Mouse (Mus musculus) urinary bladder, postnatal 14 days (tissue): Measurements from ENCODE around the gene Dlgap4.
A peak's percentile ranks its signal among the peaks of the same experiment; 100 is the strongest.

Source experiments
- DNase-seq: peaks from one replicate; pipeline ENCODE4 v3.0.0; 2021; ENCODE audit warnings: low spot score

Gene Dlgap4

GRCm38 (mm10) chr2:156741998-156742397 lies 128.5 kb downstream of the Dlgap4 start:
- DNase-seq = no peak

GRCm38 (mm10) chr2:156743248-156743647 lies 129.7 kb downstream of the Dlgap4 start:
- DNase-seq = no peak

- DNase-seq = no peak
Measured at GRCm38 (mm10) chr2:156744414-156744813, 130.9 kb downstream of the Dlgap4 start.

GRCm38 (mm10) chr2:156747315-156747714 lies 133.8 kb downstream of the Dlgap4 start:
- no peak for DNase-seq

- DNase-seq = no peak
Measured at GRCm38 (mm10) chr2:156749687-156750086, 136.2 kb downstream of the Dlgap4 start.

- no peak for DNase-seq
Measured at GRCm38 (mm10) chr2:156756937-156757336, 143.4 kb downstream of the Dlgap4 start.

GRCm38 (mm10) chr2:156760843-156761505 lies 147.5 kb downstream of the Dlgap4 start:
- DNase-seq = no peak

- no peak for DNase-seq
Measured at GRCm38 (mm10) chr2:156761521-156762278, 148.2 kb downstream of the Dlgap4 start.

GRCm38 (mm10) chr2:156762499-156762898 lies 149.0 kb downstream of the Dlgap4 start:
- no peak for DNase-seq

- DNase-seq = peak; percentile 51
Measured at GRCm38 (mm10) chr2:156763101-156763500, 149.6 kb downstream of the Dlgap4 start.

GRCm38 (mm10) chr2:156764022-156764421 lies 150.5 kb downstream of the Dlgap4 start:
- no peak for DNase-seq

- DNase-seq = no peak
Measured at GRCm38 (mm10) chr2:156764747-156765146, 151.2 kb downstream of the Dlgap4 start.

- DNase-seq = no peak
Measured at GRCm38 (mm10) chr2:156765593-156765992, 152.1 kb downstream of the Dlgap4 start.

- DNase-seq = no peak
Measured at GRCm38 (mm10) chr2:156766227-156767019, 152.9 kb downstream of the Dlgap4 start.

GRCm38 (mm10) chr2:156767108-156767507 lies 153.6 kb downstream of the Dlgap4 start:
- no peak for DNase-seq

GRCm38 (mm10) chr2:156769274-156769673 lies 155.8 kb downstream of the Dlgap4 start:
- DNase-seq = no peak

- no peak for DNase-seq
Measured at GRCm38 (mm10) chr2:156773470-156773869, 160.0 kb downstream of the Dlgap4 start.

GRCm38 (mm10) chr2:156774035-156774737 lies 160.7 kb downstream of the Dlgap4 start:
- DNase-seq = no peak

GRCm38 (mm10) chr2:156774738-156775454 lies 161.4 kb downstream of the Dlgap4 start, which contains the start of gene Myl9:
TSS of gene Myl9 (plus strand) at chr2:156775420.
- DNase-seq = peak; percentile 57

- no peak for DNase-seq
Measured at GRCm38 (mm10) chr2:156775455-156776435, 162.2 kb downstream of the Dlgap4 start.
